Mouse (Mus musculus): ENCODE results near the gene Cc2d2b. TPM values are rescaled to one million over a fixed set of nuclear protein-coding genes. Genes with fewer than 3 reads are reported as not detected.

Gene Cc2d2b
- not detected in 2 replicates for polyA plus RNA-seq (2012; rRNA removed)

GRCm38 (mm10) chr19:40748559-40748958, at the start of gene Cc2d2b:
Gene Cc2d2b, plus strand, starts transcription at chr19:40748753.
- no peak for DNase-seq (ENCODE audit: low read depth, low spot score)
- 71% methylated on average over 17 of the region's 17 CpGs for WGBS

- 79% methylated on average over 5 of the region's 5 CpGs for WGBS
- DNase-seq (ENCODE audit: low read depth, low spot score), result no peak
Measured at GRCm38 (mm10) chr19:40699816-40700215, 48.7 kb upstream of the Cc2d2b start.

- 49% methylated on average over 4 of the region's 4 CpGs for WGBS
Measured at GRCm38 (mm10) chr19:40702406-40702805, 46.1 kb upstream of the Cc2d2b start.

GRCm38 (mm10) chr19:40712889-40713628, 35.5 kb upstream of the Cc2d2b start:
- DNase-seq (ENCODE audit: low read depth, low spot score), result no peak
- 59% methylated on average over 16 of the region's 16 CpGs for WGBS

More at GRCm38 (mm10) chr19:40702406-40702805, 46.1 kb upstream of the Cc2d2b start:
- DNase-seq (ENCODE audit: low read depth, low spot score), result no peak

- DNase-seq (ENCODE audit: low read depth, low spot score), result no peak
- 46% methylated on average over 5 of the region's 5 CpGs for WGBS
Measured at GRCm38 (mm10) chr19:40714700-40715099, 33.9 kb upstream of the Cc2d2b start.

- no peak for DNase-seq (ENCODE audit: low read depth, low spot score)
- WGBS, result 78% methylated on average over 6 of the region's 6 CpGs
Measured at GRCm38 (mm10) chr19:40716981-40717380, 31.6 kb upstream of the Cc2d2b start.

- DNase-seq (ENCODE audit: low read depth, low spot score), result no peak
- 43% methylated on average over 11 of the region's 11 CpGs for WGBS
Measured at GRCm38 (mm10) chr19:40719439-40720105, 29.0 kb upstream of the Cc2d2b start.

- 45% methylated on average over 12 of the region's 12 CpGs for WGBS
- no peak for DNase-seq (ENCODE audit: low read depth, low spot score)
Measured at GRCm38 (mm10) chr19:40720381-40720780, 28.2 kb upstream of the Cc2d2b start.

GRCm38 (mm10) chr19:40722137-40723038, 26.2 kb upstream of the Cc2d2b start:
- no peak for DNase-seq (ENCODE audit: low read depth, low spot score)
- WGBS, result 46% methylated on average over 11 of the region's 11 CpGs

- DNase-seq (ENCODE audit: low read depth, low spot score), result no peak
- 52% methylated on average over 10 of the region's 10 CpGs for WGBS
Measured at GRCm38 (mm10) chr19:40723516-40723915, 25.0 kb upstream of the Cc2d2b start.

GRCm38 (mm10) chr19:40726148-40726547, 22.4 kb upstream of the Cc2d2b start:
- 46% methylated on average over 4 of the region's 4 CpGs for WGBS
- no peak for DNase-seq (ENCODE audit: low read depth, low spot score)

GRCm38 (mm10) chr19:40726614-40727013, 21.9 kb upstream of the Cc2d2b start:
- WGBS, result 38% methylated on average over 2 of the region's 2 CpGs
- DNase-seq (ENCODE audit: low read depth, low spot score), result no peak

- 56% methylated on average over 4 of the region's 4 CpGs for WGBS
- no peak for DNase-seq (ENCODE audit: low read depth, low spot score)
Measured at GRCm38 (mm10) chr19:40728213-40728612, 20.3 kb upstream of the Cc2d2b start.

GRCm38 (mm10) chr19:40728732-40729420, 19.7 kb upstream of the Cc2d2b start:
- no peak for DNase-seq (ENCODE audit: low read depth, low spot score)
- 47% methylated on average over 12 of the region's 12 CpGs for WGBS

- 70% methylated on average over 10 of the region's 10 CpGs for WGBS
- no peak for DNase-seq (ENCODE audit: low read depth, low spot score)
Measured at GRCm38 (mm10) chr19:40733409-40733808, 15.1 kb upstream of the Cc2d2b start.

GRCm38 (mm10) chr19:40733849-40734248, 14.7 kb upstream of the Cc2d2b start:
- WGBS, result 71% methylated on average over 4 of the region's 4 CpGs
- no peak for DNase-seq (ENCODE audit: low read depth, low spot score)

- DNase-seq (ENCODE audit: low read depth, low spot score), result peak; percentile 42
- 30% methylated on average over 17 of the region's 17 CpGs for WGBS
Measured at GRCm38 (mm10) chr19:40736680-40737512, 11.7 kb upstream of the Cc2d2b start.

GRCm38 (mm10) chr19:40737613-40738012, 10.9 kb upstream of the Cc2d2b start:
- WGBS, result 90% methylated on average over 5 of the region's 5 CpGs
- DNase-seq (ENCODE audit: low read depth, low spot score), result no peak
